Mouse (Mus musculus): Measurements from ENCODE around the gene Sdsl.
A peak's percentile ranks its signal among the peaks of the same experiment; 100 is the strongest.
"Not testable (repeated sequence)": the region's sequence is repeated elsewhere in the genome, so short reads cannot be mapped to it uniquely, and the experiment has no call there.

Sdsl gene

GRCm38 (mm10) chr5:120472770-120473169 is at the start of gene Sdsl:
Gene Sdsl, minus strand, starts transcription at chr5:120472810.
- DNase-seq: no peak

- no peak for DNase-seq
These were observed 44.9 kb upstream of the Sdsl start for GRCm38 (mm10) chr5:120517552-120517951.

- DNase-seq: no peak
These were observed 43.8 kb upstream of the Sdsl start for GRCm38 (mm10) chr5:120516221-120516984.

GRCm38 (mm10) chr5:120515451-120515850 is 42.8 kb upstream of the Sdsl start:
- DNase-seq: no peak

GRCm38 (mm10) chr5:120514754-120515153 is 42.1 kb upstream of the Sdsl start:
- no peak for DNase-seq

- DNase-seq: no peak
These were observed 41.5 kb upstream of the Sdsl start for GRCm38 (mm10) chr5:120514031-120514677.

- DNase-seq: no peak
These were observed 40.4 kb upstream of the Sdsl start for GRCm38 (mm10) chr5:120512911-120513555.

- DNase-seq: no peak
These were observed 39.1 kb upstream of the Sdsl start for GRCm38 (mm10) chr5:120511643-120512220.

- peak; percentile 91 for DNase-seq
These were observed 38.5 kb upstream of the Sdsl start, which contains the start of gene Slc8b1 for GRCm38 (mm10) chr5:120510982-120511642. Gene Slc8b1, plus strand, starts transcription at chr5:120511168.

GRCm38 (mm10) chr5:120507311-120507710 is 34.7 kb upstream of the Sdsl start:
- DNase-seq: no peak

GRCm38 (mm10) chr5:120506490-120506889 is 33.9 kb upstream of the Sdsl start:
- DNase-seq: no peak

GRCm38 (mm10) chr5:120505781-120506180 is 33.2 kb upstream of the Sdsl start:
- DNase-seq: no peak

GRCm38 (mm10) chr5:120505368-120505767 is 32.8 kb upstream of the Sdsl start:
- DNase-seq: peak; percentile 85

GRCm38 (mm10) chr5:120503144-120503795 is 30.7 kb upstream of the Sdsl start, which contains the start of gene Plbd2:
Gene Plbd2, minus strand, starts transcription at chr5:120503625.
- DNase-seq: peak; percentile 78

GRCm38 (mm10) chr5:120502675-120503143 is 30.1 kb upstream of the Sdsl start:
- DNase-seq: no peak

- DNase-seq: peak; percentile 64
These were observed 29.6 kb upstream of the Sdsl start for GRCm38 (mm10) chr5:120502147-120502621.

- not testable (repeated sequence) for DNase-seq
These were observed 28.0 kb upstream of the Sdsl start for GRCm38 (mm10) chr5:120500609-120501008.

GRCm38 (mm10) chr5:120499202-120499601 is 26.6 kb upstream of the Sdsl start:
- DNase-seq: no peak

GRCm38 (mm10) chr5:120497071-120497470 is 24.5 kb upstream of the Sdsl start:
- DNase-seq: no peak

GRCm38 (mm10) chr5:120495703-120496226 is 23.2 kb upstream of the Sdsl start:
- no peak for DNase-seq

GRCm38 (mm10) chr5:120495064-120495702 is 22.6 kb upstream of the Sdsl start:
- DNase-seq: peak; percentile 31
